Mouse (Mus musculus): ENCODE measurements around the gene Ntf3. TPM values are rescaled to one million over a fixed set of nuclear protein-coding genes. Genes with fewer than 3 reads are reported as not detected.

Ntf3 gene
- 1.2 and 1.9 TPM in 2 replicates for polyA plus RNA-seq (2012; rRNA removed; ENCODE audit: low replicate concordance)

GRCm38 (mm10) chr6:126166548-126167207 lies at the start of gene Ntf3:
Gene Ntf3 (minus strand): TSS chr6:126166910.

Data from duodenum, adult 2 months (tissue).